Mouse (Mus musculus) c-Kit-negative CD71-positive TER-119-positive erythroid progenitor cells, embryonic 14.5 days (primary cell): ENCODE results near the gene Slc3a1.

Source experiments
- DNase-seq: peaks from one replicate; pipeline ENCODE4 v3.0.0-alpha.2; 2013; ENCODE audit warnings: low read depth, low spot score

Slc3a1 gene

DNA sequence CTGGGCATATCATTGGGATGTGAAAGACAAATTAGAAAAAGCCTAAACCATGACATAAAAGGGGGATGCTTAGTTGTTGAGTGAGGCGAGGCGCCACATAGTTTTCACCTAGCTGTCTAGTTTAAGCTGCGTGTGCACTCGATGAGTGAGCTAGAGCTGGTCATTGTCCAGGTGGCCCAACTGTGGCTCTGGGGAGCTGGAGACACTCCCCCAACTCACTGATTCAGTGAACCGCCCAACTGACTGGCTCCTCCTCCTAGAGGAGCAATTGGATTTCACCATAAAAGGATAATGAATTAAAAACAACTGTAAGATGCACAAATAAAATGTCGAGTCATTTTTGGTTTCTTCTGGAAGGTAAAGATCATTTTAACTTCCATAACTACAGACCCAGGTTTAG lies 60.8 kb downstream of the Slc3a1 start:
- DNase-seq: no peak

DNA sequence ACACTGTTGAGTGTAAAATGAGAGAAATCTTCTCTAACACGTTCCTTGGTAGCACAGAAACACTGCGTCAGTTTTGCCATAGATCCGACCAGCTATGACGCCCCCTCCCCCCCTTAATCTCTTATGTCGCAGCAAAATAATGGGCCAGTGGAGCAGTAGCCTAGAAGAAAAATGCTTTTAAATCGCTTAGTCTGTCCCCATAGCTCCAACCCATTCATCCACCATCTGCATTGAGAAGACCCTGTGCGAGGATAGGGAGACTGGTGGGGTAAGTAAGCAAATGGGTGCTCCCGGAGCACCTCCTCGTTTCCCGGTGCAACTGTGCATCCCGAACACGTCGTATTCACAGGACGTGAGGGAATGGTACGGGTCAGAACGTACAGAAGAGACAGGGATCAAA lies 61.4 kb downstream of the Slc3a1 start:
- no peak for DNase-seq

DNA sequence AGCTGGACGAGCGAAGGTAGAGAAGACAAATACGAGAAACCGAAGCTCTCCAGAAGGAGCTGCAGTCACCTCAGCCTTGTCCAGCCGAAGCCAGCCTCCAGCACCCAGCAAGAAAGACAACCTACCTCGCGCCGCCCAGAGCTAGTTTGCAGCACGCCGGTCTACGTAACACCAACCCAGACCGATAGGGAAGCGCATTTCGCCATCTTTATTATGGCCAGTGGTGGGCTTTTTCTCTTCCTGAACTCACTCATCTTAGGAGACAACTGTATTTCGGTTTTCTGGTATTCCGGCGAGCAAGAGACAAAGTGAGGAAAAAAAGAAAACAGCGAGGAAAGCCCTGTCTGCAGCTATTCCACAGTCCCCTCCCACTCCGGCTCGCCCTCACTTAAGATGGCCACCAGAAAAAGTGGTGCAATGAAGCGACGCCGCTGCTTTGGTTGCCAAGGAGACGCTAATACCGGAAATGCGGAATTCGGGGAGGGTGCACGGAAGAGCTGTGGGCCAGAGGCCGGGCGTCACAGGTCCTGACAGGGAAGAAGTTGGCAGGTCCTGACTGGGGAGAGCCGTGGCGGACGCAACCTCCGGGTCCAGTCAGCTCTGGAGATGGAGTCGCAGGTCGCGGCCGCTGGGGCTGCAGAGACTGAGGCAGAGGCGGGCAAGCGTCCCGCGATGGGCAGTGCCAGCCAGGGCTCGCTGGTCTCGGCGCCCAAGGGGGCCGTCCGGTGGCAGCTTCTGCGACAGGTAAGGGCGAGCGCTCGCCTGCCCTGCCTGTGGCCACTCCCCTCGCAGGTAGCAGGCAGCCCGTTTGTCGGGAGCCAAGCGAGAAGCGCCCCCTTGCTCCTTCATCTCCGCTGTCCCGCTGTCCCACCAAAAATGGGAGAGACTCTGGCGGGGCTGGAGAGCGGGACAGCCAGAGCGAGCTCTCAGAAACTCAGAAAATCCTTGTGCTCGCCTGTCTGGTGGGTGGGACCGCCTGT lies 62.2 kb downstream of the Slc3a1 start, which contains the start of the genes Prepl and Camkmt:
TSS of gene Prepl (minus strand) at position 122 of the 980 bp plus-strand sequence.
TSS of gene Camkmt (plus strand) at position 433 of the 980 bp plus-strand sequence.
- peak; percentile 93 for DNase-seq

DNA sequence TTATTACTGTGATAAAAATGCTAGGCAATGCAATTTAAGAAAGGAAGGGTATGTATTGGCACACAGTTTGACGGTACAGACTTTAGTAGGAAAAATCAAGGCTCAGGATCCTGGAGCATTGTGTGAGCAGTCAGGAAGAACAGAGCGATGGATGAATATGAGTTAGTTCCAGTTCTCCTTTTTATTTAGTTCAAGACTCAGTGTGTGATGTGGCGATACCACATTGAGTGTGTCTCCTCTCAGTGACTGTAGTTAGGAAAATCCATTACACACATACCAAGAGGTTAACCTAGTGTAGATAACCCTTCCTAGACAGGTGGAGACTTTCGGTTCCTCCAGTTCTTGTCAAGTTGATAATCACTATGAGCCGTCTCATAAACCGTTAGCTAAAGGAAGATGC lies 63.6 kb downstream of the Slc3a1 start:
- DNase-seq: no peak

DNA sequence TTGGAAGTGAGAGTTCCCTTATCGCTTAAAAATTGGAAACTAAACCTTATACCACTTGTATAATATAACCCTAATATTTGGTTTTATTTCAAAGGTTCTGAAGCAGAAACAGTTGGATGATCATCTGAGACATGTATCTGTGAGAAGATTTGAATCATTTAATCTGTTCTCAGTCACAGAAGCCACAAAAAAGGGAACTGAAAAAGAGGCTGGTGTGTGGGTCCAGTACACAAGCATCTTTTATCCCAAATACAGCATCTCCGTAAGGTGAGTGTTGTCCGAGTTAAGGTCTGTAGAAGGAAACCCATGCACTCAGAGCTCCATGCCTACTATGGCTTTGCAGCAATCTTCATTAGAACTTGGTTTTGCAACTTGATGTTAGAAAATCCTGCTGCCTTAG lies 68.2 kb downstream of the Slc3a1 start:
- no peak for DNase-seq

DNA sequence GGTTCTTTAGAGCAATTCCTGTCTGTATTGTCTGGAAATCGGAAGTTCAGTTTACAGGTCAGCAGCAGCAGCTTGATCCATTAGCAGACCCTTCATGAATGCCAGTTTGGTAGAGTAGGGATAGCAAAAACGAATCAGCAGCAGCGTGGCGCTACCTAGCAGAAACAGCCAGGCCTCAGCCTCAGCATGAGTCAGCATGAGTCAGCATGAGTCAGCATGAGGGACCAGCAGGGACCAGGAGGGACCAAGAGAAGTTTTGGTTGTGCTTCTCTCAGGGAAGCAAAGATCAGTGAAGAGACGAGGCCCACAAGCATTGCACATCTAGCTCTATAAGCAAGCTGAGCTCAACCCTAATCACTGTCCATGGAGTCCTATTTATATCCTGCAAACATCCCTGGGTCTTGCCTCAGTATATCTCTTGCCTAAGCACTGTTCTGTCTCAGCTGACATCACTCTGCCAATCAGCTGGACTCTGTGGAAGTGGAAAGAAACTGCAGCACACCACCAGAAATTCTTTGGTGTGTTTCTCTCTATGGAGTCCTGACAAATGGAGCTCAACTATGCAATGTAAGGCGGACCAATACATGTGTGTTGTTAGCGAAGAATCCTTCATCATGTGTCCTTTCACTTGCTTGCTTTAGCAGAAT lies 70.6 kb downstream of the Slc3a1 start:
- peak; percentile 63 for DNase-seq

DNA sequence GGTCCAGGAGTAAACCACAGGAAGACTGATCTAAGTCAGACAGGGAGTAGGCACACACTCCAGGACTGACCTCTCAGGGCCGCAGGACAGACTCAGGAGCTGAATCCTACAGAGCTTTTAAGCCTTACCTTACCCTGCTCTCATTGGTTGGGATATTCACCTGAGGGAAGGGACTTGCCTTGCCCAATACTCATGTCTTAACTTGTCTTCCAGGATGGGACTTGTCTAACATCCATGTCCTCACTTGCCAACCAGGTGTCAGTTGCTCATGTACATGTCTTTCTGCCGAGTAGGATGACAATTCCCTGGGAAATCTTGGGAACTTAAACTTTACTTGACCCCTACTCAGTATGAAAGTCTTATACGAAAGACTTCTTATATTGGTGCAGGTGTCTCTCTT lies 72.1 kb downstream of the Slc3a1 start:
- no peak for DNase-seq

DNA sequence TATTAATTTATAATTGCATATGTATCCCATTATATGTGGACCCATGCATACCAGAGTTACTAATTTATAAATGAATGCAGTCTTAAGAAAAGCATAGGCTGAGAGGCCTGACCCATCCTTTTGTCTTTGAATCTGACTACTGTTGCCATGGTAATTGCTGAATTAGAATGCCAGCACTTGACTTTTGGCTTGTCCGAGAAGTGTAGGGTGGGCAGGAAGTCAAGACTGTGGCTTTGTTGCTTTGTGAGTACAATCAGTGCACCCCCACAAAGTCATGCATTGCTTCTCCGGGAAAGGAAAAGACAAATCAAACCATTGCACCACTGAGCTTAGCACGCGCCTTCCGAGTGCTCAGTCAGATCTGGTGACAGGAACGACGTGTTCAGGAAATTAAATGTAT lies 73.6 kb downstream of the Slc3a1 start:
- no peak for DNase-seq

DNA sequence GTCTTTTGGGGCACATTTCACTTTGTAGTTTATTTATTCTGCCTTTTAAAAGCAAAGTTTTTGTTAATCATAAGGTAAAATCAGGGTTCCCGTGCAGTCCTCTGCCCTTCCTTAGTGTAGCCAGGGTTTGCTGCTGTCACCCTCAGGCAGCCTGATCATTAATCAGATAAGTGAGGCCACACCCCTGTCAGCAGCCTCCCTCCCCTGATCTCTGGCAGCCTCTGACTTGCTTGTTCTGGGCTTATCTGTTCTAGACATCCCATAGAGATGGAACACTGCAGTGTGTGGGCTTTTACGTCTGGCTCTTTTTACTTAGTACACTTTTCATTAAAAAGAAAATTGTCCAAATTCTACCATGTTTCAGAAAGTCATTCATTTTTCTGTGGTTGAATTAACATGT lies 75.1 kb downstream of the Slc3a1 start:
- DNase-seq: no peak

DNA sequence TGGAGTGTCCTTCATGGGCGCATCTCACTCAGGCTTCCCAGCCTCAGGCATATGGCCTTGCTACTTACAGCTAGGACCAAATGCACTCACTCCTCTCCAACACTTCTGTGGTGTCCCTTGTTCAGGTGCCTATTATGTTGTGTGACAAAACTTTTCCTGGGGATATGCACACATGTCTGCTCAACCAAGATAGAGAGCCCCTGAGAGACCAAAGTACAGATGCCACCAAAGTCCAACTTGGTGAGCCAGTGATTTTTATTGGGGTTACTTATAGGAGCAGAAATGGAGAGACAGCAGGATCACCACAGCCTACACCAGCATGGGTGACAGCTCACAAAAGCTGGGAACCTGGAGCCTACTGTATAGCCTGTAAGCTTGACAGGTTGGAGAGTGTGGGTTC lies 82.5 kb downstream of the Slc3a1 start:
- DNase-seq: no peak

DNA sequence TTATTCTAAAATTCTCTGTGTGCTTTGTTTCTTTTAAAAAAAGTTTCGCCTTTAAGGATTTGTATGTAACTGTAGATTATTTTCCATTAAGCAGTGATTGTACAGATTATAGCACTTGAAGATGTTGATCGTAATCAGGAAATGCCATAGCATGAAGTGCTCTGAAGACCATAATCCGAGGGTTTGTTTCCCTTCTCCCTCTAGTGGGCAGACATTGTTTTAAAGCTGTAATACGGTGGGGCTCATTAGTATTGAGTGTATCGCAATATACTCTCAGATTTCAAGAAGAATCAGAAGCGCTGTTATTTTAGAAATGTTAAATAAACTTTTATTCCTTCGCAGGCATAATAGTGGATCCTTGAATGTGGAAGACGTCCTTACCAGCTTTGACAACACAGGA lies 85.3 kb downstream of the Slc3a1 start:
- no peak for DNase-seq
